Mouse (Mus musculus) midbrain, embryonic 10.5 days (tissue): ENCODE results near the gene Srrm1. TPM values are rescaled to one million over a fixed set of nuclear protein-coding genes. Genes with fewer than 3 reads are reported as not detected.

ENCODE experiments used
- DNase-seq: peaks from one replicate; pipeline ENCODE4 v3.0.0-alpha.2; 2017; ENCODE audit warnings: low spot score
- H3K27ac ChIP-seq: fragments of 300-500 bp; sonication (generic); replicated peaks from 2 replicates; pipeline ENCODE4 v1.5.1; 2016; ENCODE audit warnings: mild to moderate bottlenecking
- H3K27me3 ChIP-seq: fragments of 300-500 bp; sonication (generic); 2 replicates; pipeline ENCODE4 v1.6.1; 2016; ENCODE audit warnings: low read depth, mild to moderate bottlenecking; ENCODE audit not compliant: poor library complexity, severe bottlenecking
- H3K36me3 ChIP-seq: fragments of 300-500 bp; sonication (generic); 2 replicates; pipeline ENCODE4 v1.6.1; 2016; ENCODE audit warnings: mild to moderate bottlenecking, moderate library complexity
- H3K4me1 ChIP-seq: fragments of 300-500 bp; sonication (generic); 2 replicates; pipeline ENCODE4 v1.6.1; 2016
- H3K4me3 ChIP-seq: fragments of 300-500 bp; sonication (generic); 2 replicates; pipeline ENCODE4 v1.5.1; 2016; ENCODE audit warnings: mild to moderate bottlenecking, moderate library complexity
- H3K9me3 ChIP-seq: fragments of 300-500 bp; sonication (generic); replicated peaks from 2 replicates; pipeline ENCODE4 v1.6.1; 2016; ENCODE audit warnings: mild to moderate bottlenecking
- WGBS: fragments of 180-500 bp; shearing (Covaris S2); methylation state at CpG from one replicate; pipeline ENCODE4 v1.1.7; 2016; 5-methylcytosine and 5-hydroxymethylcytosine counted together
- polyA plus RNA-seq: library from polyadenylated mRNA; unstranded; fragments of >200 nt; fragmentation: Nextera tagmentation; extraction: Ambion mirVana; gene quantifications from 2 replicates; pipeline ENCODE4 v1.2.1, GENCODE M21; 2016

Srrm1 gene
- 222 and 230 TPM in 2 replicates for polyA plus RNA-seq

DNA sequence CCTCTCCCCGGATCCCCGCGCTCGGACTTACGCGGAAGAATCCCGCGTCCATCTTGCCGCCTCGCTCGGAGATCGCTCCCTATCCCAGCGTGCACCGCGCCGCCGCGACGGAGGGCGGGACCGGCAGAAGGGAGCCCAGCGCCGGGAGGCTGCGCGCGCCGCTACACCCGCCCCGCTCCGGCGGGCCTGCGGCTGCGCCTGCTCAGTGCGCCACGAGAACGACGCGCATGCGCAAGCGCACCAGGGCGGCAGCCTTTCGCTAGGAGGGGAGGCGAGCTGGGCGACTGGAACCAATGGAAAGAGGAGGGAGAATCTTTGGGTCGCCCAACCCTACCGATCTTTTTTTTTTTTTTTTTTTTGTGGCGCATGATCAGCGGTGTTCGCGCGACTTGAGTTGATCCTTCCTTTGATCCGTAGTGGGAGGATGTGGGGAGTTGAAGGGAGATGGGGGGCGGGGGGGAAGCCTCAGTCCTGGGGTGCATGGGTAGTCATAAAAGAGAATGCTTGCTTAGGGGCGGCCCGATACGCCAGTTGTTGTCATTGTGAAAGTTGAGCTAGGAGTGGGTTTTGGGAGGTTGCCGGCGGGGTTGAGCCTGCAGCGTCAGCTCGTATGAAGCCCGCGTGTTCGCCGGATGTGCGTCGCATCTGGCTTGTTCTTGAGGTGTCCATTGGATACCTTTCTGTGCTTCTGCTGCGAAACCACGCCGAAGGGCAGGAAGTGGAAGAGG lies at the start of gene Srrm1:
Gene Srrm1, minus strand, starts transcription at position 256 of the 728 bp plus-strand sequence.
- under 1% methylated on average over 67 of the region's 69 CpGs for WGBS
- H3K36me3 ChIP-seq: peaks cover 34% of the 10 kb centered on the region
- peak; percentile 98 for DNase-seq
- H3K27ac ChIP-seq: peak within 1 kb of the TSS; percentile 99
- H3K4me1 ChIP-seq: peaks cover 20% of the 10 kb centered on the region
- peak within 1 kb of the TSS; percentile 97 for H3K4me3 ChIP-seq
- H3K27me3 ChIP-seq: no peaks in the 10 kb centered on the region
- H3K9me3 ChIP-seq: no peaks in the 10 kb centered on the region; the same call in 1 of the 2 replicates

DNA sequence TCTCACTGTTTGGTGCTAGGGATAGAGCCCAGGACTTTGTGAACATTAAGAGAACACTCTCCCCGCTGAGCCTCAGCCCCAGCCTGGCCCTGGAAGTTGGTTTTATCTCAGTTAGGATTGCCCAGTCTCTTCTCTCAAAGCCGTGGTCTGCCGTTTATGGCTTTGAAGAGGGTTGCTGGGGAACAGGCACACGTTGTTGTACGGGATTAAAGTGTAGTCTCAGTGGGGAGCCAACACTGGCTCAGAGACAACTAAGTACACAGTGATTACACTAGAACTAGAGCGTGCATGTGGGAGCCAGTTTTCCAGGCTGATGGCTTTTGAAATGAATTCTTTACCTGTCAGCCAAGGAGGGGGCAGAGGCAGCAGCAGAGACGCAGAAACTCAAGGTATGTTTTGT lies 48.8 kb upstream of the Srrm1 start:
- Histone ChIP-seq H3K4me3 (no peak overlapping the region), H3K4me1 (peaks cover 19% of the 10 kb centered on the region), H3K27me3 (peaks cover 46% of the 10 kb centered on the region), H3K27ac (no peak overlapping the region), H3K9me3 (no peaks in the 10 kb centered on the region), H3K36me3 (no peaks in the 10 kb centered on the region)
- no peak for DNase-seq
- 21% methylated on average over 7 of the region's 7 CpGs for WGBS

DNA sequence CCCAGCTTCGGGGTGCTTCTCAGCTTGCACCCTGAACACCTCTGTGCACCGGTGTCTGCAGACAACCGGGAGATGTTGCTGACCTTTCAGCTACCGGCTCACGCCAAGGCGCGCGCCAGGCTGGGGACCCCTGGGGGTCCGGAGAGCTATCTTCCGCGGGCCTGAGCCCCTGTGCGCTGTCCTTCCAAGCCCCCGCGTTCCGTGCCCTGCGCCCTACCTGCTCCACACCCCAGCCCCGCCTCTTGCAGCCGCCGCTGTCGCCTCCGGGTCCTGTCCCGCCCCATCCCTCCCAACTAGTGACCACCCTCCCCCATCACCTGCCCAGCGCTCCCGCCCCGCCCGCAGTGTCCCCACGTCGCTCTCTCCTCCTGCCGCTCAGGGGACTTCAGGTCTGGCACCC lies 44.9 kb upstream of the Srrm1 start, which contains the start of gene Ncmap:
Gene Ncmap, minus strand, starts transcription at position 237 of the 400 bp plus-strand sequence.
- H3K27me3 ChIP-seq: peaks cover 64% of the 10 kb centered on the region
- peak; percentile 19 for DNase-seq

DNA sequence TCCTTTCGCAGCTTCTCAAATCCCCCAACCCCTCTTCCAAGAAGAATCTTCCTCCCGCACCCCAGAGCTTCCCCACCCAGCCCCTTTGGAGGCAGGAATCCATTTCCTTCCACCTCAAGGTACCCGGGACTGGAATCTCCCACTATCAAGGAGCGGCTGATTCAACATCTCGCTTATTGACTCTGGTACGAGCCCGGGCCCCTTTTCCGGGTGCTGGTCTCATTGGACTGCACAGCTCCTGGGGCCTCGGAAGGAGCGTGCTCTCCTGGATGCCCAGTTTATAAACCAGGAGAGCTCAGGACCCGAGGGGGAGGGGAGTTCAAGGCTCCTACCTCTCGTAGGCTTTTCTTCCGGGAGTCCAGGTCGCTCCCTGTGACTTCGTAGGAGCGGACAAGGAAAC lies 44.4 kb upstream of the Srrm1 start:
- H3K27me3 ChIP-seq: peaks cover 64% of the 10 kb centered on the region
- WGBS: 3% methylated on average over 16 of the region's 16 CpGs
- no peak overlapping the region for H3K27ac ChIP-seq
- no peaks in the 10 kb centered on the region for H3K36me3 ChIP-seq
- peaks cover 19% of the 10 kb centered on the region for H3K4me1 ChIP-seq
- H3K4me3 ChIP-seq: peak overlapping the region; percentile 53
- peak; percentile 32 for DNase-seq
- H3K9me3 ChIP-seq: no peaks in the 10 kb centered on the region

More for the DNA sequence above, 44.9 kb upstream of the Srrm1 start, which contains the start of gene Ncmap:
- Histone ChIP-seq H3K27ac (no peak within 1 kb of the TSS; the same call in 1 of the 2 replicates), H3K4me1 (peaks cover 19% of the 10 kb centered on the region), H3K4me3 (peak within 1 kb of the TSS; percentile 53), H3K9me3 (no peaks in the 10 kb centered on the region), H3K36me3 (no peaks in the 10 kb centered on the region)
- WGBS: under 1% methylated on average over 26 of the region's 29 CpGs

DNA sequence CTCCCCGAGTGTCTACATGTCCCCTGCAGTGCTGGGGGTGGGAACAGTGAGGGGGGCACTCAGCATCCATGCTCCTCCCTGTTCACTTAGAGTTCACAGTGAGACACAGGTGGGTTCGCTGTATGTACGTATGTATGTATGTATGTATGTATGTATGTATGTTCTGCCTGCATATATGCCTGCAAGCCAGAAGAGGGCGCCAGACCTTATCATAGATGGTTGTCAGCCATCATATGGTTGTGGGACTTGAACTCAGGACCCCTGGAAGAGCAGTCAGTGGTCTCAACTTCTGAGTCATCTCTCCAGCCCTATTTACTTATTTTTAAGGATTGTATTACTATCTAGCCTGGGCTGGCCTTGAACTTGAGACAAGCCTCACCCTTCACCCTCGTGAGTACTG lies 43.2 kb upstream of the Srrm1 start:
- H3K27me3 ChIP-seq: peaks cover 62% of the 10 kb centered on the region
- no peaks in the 10 kb centered on the region for H3K9me3 ChIP-seq
- 91% methylated on average over 5 of the region's 5 CpGs for WGBS
- DNase-seq: no peak
- H3K36me3 ChIP-seq: no peaks in the 10 kb centered on the region
- no peak overlapping the region for H3K4me3 ChIP-seq
- H3K27ac ChIP-seq: no peak overlapping the region
- peaks cover 13% of the 10 kb centered on the region for H3K4me1 ChIP-seq

DNA sequence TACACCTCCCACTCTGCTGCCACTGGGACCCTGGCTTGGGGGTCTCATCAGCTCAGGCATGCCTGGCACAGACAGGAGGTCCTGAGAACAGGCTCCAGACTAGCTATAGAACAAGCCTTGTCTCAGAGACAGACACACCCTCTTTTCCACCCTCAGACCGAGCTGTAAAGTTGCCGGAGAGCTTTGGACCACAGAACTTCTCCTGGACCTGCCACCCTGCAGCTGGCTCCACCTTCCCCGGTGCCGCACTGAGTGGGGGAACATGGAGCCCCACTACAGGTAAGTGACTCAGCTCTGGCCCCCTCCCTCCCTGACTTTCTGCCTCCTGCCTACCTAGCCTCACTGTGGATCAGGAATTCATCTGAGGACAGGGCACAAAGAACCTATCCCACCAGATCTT lies 42.3 kb upstream of the Srrm1 start:
- Histone ChIP-seq H3K4me1 (peaks cover 13% of the 10 kb centered on the region), H3K27ac (no peak overlapping the region), H3K4me3 (no peak overlapping the region), H3K9me3 (no peaks in the 10 kb centered on the region), H3K27me3 (peaks cover 53% of the 10 kb centered on the region), H3K36me3 (no peaks in the 10 kb centered on the region)
- no peak for DNase-seq
- 90% methylated on average over 4 of the region's 4 CpGs for WGBS

DNA sequence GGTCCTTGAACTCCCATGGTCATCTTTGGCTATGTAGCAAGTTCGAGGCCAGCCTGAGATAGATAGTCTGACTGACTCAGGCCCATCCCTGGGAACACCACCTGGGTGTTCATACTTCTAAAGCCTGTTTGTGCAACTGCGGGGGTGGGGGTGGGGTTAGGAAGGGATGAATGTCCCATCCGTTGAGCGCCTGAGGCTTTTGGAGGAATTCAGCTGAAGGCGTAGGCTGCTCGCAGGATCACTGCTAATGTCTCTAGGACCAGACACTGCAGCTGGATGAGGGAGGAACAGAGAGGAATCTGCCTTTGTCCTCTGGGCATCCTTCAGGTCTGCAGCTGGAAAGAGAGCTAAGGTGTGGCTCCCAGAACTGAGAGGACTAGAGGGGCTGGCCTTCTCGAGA lies 41.5 kb upstream of the Srrm1 start:
- no peaks in the 10 kb centered on the region for H3K36me3 ChIP-seq
- H3K4me1 ChIP-seq: peaks cover 13% of the 10 kb centered on the region
- WGBS: 81% methylated on average over 7 of the region's 7 CpGs
- H3K27ac ChIP-seq: no peak overlapping the region
- H3K9me3 ChIP-seq: no peaks in the 10 kb centered on the region
- no peak for DNase-seq
- H3K4me3 ChIP-seq: no peak overlapping the region
- peaks cover 46% of the 10 kb centered on the region for H3K27me3 ChIP-seq

DNA sequence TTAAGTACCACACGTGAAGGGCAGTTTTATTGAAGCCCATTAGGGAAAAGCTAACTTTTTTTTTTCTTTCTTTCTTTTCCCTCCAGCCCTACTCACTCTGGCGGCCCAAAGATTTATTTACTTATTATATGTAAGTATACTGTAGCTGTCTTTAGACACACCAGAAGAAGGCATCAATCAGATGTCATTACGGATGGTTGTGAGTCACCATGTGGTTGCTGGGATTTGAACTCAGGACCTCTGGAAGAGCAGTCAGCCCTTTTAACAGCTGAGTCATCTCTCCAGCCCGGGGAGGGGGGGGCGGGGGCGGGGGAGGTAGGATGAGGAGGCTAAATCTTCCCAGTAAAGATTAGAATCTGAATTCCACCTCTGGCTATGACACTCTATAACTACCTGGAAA lies 40.3 kb upstream of the Srrm1 start:
- peaks cover 11% of the 10 kb centered on the region for H3K4me1 ChIP-seq
- no peak for DNase-seq
- peaks cover 33% of the 10 kb centered on the region for H3K27me3 ChIP-seq
- H3K4me3 ChIP-seq: no peak overlapping the region
- 76% methylated on average over 6 of the region's 6 CpGs for WGBS
- H3K27ac ChIP-seq: no peak overlapping the region
- H3K36me3 ChIP-seq: no peaks in the 10 kb centered on the region
- H3K9me3 ChIP-seq: no peaks in the 10 kb centered on the region

DNA sequence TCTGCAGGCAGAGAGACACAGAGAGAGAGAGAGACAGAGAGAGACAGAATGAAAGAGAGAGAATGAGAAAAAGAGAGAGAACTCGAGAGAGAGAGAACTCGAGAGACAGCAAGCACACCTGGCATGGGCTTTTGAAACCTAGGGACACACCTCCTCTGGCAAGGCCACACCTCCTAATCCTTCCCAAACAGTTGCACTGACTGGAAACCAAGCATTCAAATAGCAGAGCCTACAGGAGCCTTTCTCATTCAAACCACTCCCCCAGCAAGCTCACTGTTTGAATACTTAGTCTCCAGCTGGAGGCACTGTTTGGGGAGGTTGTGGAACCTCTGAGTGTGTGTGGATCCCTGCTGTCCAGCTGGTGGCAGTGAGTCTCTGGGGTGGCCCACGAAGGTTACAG lies 39.7 kb upstream of the Srrm1 start:
- Histone ChIP-seq H3K4me1 (peaks cover 6% of the 10 kb centered on the region), H3K4me3 (no peak overlapping the region), H3K9me3 (no peaks in the 10 kb centered on the region), H3K36me3 (no peaks in the 10 kb centered on the region), H3K27me3 (peaks cover 27% of the 10 kb centered on the region), H3K27ac (no peak overlapping the region)
- 84% methylated on average over 3 of the region's 3 CpGs for WGBS
- DNase-seq: no peak

DNA sequence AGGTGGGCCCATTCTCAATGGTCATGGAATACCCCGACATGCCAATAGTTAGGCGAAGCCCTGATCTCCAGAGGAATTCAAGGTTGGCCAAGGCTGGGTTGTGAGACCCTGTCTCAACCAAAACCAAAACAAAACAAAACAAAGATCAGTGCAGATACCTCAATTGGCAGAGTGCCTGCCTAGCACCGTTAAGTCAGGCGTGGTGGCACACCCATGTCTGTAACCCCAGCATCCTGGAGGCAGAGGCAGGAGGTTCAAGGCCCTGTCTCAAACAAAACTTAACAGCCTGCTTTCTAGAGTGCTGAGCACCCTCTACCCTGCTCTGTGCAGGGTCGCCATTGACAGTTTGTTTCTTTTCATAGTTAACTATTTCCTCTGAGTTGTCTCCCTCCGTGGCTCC lies 37.9 kb upstream of the Srrm1 start:
- 75% methylated on average over 6 of the region's 6 CpGs for WGBS
- no peak overlapping the region for H3K27ac ChIP-seq

DNA sequence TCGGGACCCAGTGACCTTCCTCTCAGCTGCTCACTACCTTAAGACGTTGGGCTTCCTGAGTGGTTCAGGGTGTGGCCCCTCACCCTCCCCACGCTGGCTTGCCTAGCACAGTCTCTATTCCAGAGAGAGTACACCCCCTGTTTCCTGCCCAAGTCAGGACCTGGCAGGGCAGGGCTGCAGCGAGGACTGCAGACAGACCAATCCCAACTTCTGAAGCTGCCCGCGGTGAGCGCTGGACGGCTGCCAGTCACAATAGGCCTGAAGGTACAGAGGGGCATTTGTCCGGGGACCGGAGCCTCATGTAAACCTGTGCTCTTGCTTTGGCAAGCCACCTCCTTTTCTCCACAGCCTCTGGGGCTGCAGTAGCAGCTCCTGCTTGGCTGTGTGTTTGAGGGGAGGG lies 32.5 kb upstream of the Srrm1 start:
- H3K27ac ChIP-seq: no peak overlapping the region
- H3K4me1 ChIP-seq: peaks cover 9% of the 10 kb centered on the region
- 73% methylated on average over 10 of the region's 10 CpGs for WGBS

More for the DNA sequence above, 37.9 kb upstream of the Srrm1 start:
- H3K36me3 ChIP-seq: no peaks in the 10 kb centered on the region
- no peak for DNase-seq
- H3K27me3 ChIP-seq: peaks cover 9% of the 10 kb centered on the region
- H3K4me3 ChIP-seq: no peak overlapping the region
- no peaks in the 10 kb centered on the region for H3K4me1 ChIP-seq
- no peaks in the 10 kb centered on the region for H3K9me3 ChIP-seq

DNA sequence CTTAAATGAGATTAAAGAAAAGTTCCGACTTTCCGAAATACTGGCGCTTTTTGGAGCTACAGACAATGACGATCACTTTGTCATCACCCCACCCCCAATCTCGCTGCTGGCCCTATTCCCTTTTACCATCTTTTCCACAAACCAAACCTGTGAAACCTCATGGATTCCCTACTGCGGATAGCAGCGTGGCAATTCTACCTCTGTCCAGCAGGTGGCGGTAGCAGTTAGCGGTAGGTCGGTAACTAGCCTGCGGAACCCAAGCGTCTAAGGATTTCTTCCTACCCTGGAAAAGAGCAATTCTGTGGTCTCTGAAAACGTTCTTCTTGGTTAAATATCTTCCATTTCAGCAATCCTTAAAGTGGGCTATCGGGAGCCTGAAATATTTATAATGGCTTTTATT lies 29.2 kb upstream of the Srrm1 start:
- H3K27ac ChIP-seq: no peak overlapping the region
- whole genome bisulfite sequencing: 8% methylated on average over 14 of the region's 14 CpGs
- no peaks in the 10 kb centered on the region for H3K36me3 ChIP-seq
- peak; percentile 79 for DNase-seq
- H3K9me3 ChIP-seq: no peaks in the 10 kb centered on the region
- H3K4me3 ChIP-seq: no peak overlapping the region
- peaks cover 9% of the 10 kb centered on the region for H3K27me3 ChIP-seq
- H3K4me1 ChIP-seq: peaks cover 9% of the 10 kb centered on the region

More for the DNA sequence above, 32.5 kb upstream of the Srrm1 start:
- peaks cover 9% of the 10 kb centered on the region for H3K27me3 ChIP-seq
- no peak for DNase-seq
- H3K4me3 ChIP-seq: no peak overlapping the region
- no peaks in the 10 kb centered on the region for H3K9me3 ChIP-seq
- no peaks in the 10 kb centered on the region for H3K36me3 ChIP-seq

DNA sequence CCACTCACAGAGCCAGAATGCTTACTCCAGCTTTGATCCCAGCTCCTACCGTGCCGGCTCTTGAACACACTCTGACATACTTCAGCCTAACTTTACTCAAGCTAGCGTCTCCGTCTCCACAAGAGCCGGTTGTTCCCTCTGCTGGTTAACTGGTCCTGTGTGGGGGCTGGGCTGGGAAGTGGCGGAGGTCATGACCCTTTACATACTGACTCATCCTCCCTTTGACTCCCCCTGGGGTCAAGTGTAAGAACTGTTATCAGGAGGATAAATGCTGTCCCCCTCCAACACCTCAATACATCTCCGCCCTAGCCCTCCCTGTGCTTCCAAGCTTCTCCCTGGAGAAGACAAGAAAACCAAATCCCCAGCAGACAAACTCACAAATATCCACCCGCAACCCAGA lies 28.2 kb upstream of the Srrm1 start:
- H3K4me1 ChIP-seq: peaks cover 9% of the 10 kb centered on the region
- no peak overlapping the region for H3K4me3 ChIP-seq
- no peaks in the 10 kb centered on the region for H3K36me3 ChIP-seq
- H3K27ac ChIP-seq: no peak overlapping the region
- 58% methylated on average over 8 of the region's 8 CpGs for WGBS
- H3K27me3 ChIP-seq: peaks cover 9% of the 10 kb centered on the region
- H3K9me3 ChIP-seq: no peaks in the 10 kb centered on the region
- DNase-seq: no peak
